Mouse (Mus musculus): ENCODE data around the gene Tas2r144. TPM values are rescaled to one million over a fixed set of nuclear protein-coding genes. Genes with fewer than 3 reads are reported as not detected.
A peak's percentile ranks its signal among the peaks of the same experiment; 100 is the strongest.

Gene Tas2r144
- polyA plus RNA-seq (2015; fragmentation: Nextera tagmentation; extraction: Ambion mirVana) = not detected in 2 replicates

DNA sequence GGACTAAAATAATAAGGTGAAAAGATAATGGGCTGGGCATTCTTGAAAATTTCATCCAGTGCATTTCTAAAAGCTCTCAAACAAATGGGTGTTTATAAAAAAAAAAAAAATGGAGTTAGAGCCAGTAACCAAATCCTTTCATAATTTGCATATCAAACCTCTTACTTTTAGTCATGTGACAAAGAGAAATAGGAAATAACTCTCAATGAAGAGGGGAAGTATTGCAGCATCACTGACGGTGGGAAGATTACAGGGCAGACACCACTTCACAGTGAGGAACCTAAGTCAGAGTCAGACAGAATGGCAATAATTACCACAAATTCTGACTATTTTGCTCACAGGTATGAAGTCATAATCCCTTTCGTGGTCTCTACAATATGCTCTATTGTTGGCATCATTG is at the start of gene Tas2r144:
TSS of gene Tas2r144 (plus strand) at position 301 of the 400 bp plus-strand sequence.
- DNase-seq (no peak), ATAC-seq (no peak)
- Histone ChIP-seq H3K4me1 (ENCODE audit: insufficient read depth) (no peaks in the 10 kb centered on the region), H3K4me3 (ENCODE audit: low read depth, low read length) (no peak within 1 kb of the TSS), H3K9ac (replicated peaks) (no peak within 1 kb of the TSS), H3K27ac (ENCODE audit: low read depth) (no peak within 1 kb of the TSS), H3K27me3 (ENCODE audit: insufficient read depth, low read length) (no peaks in the 10 kb centered on the region), H3K9me3 (ENCODE audit: low read length) (no peaks in the 10 kb centered on the region), H3K4me2 (ENCODE audit: low read depth, low read length) (no peak within 1 kb of the TSS), H3K36me3 (replicated peaks; ENCODE audit: insufficient read depth, low read length) (no peaks in the 10 kb centered on the region)
- TF ChIP-seq CTCF (IDR thresholded peaks at IDR 0.05; ENCODE audit: low read depth) (no peak), EP300 (IDR thresholded peaks at IDR 0.05; ENCODE audit: low read depth) (no peak)
- 48% methylated on average over 2 of the region's 2 CpGs for WGBS (ENCODE audit: insufficient replicate concordance)

DNA sequence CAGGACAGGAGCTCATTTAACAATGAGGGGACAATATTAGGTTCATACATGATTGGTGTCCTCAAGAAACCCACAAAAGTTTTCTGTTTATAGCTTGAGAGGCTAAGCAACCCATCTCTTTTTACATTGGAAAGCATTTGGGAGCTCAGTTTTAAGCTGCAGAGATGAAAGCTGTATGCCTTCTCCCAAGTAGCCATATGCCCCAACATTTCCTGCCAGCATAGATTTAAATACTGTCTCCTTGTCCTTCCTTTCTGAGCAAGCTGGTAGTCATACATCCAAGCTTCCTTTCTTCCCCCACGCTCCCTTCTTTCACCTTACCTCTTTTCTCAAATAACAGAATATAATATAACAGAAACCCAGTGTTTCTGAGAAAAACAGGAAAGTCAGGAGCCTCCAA is 32.7 kb upstream of the Tas2r144 start:
- Histone ChIP-seq H3K4me1 (ENCODE audit: insufficient read depth) (no peaks in the 10 kb centered on the region), H3K27me3 (ENCODE audit: insufficient read depth, low read length) (no peaks in the 10 kb centered on the region), H3K4me2 (ENCODE audit: low read depth, low read length) (no peak overlapping the region), H3K4me3 (ENCODE audit: low read depth, low read length) (no peak overlapping the region), H3K9ac (replicated peaks) (no peak overlapping the region), H3K27ac (ENCODE audit: low read depth) (no peak overlapping the region), H3K9me3 (ENCODE audit: low read length) (no peaks in the 10 kb centered on the region), H3K36me3 (replicated peaks; ENCODE audit: insufficient read depth, low read length) (no peaks in the 10 kb centered on the region)
- ATAC-seq = no peak
- no peak for TF ChIP-seq EP300 (IDR thresholded peaks at IDR 0.05; ENCODE audit: low read depth)
- no peak for TF ChIP-seq CTCF (IDR thresholded peaks at IDR 0.05; ENCODE audit: low read depth)
- WGBS (ENCODE audit: insufficient replicate concordance) = 62% methylated on average over 1 of the region's 1 CpGs
- DNase-seq = no peak

DNA sequence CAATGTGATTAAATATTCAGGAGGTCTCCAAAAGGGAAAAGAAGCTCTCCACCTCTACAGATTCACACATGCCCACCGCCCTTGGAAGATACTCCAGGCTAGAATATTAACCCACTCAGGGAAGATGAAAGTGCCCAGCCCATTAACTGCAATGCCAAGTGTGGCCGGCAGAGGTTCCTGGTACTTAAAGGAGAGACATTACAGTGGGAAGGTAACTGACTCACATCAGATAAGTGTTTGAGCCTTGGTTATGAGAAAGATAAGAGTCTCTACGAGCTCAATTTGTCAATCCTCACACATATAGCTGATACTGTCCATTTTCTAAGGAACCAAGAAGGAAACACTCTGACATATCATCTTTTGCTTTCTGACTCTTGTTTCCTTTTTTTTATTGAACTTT is 28.9 kb upstream of the Tas2r144 start:
- no peak overlapping the region for H3K4me3 ChIP-seq (ENCODE audit: low read depth, low read length)
- no peak overlapping the region for H3K27ac ChIP-seq (ENCODE audit: low read depth)
- H3K9ac ChIP-seq (replicated peaks) = no peak overlapping the region
- H3K36me3 ChIP-seq (replicated peaks; ENCODE audit: insufficient read depth, low read length) = no peaks in the 10 kb centered on the region
- H3K4me1 ChIP-seq (ENCODE audit: insufficient read depth) = no peaks in the 10 kb centered on the region
- 33% methylated on average over 3 of the region's 3 CpGs for WGBS (ENCODE audit: insufficient replicate concordance)
- DNase-seq (no peak), ATAC-seq (no peak)
- no peak for TF ChIP-seq CTCF (IDR thresholded peaks at IDR 0.05; ENCODE audit: low read depth)
- TF ChIP-seq EP300 (IDR thresholded peaks at IDR 0.05; ENCODE audit: low read depth) = no peak
- no peaks in the 10 kb centered on the region for H3K9me3 ChIP-seq (ENCODE audit: low read length)
- H3K27me3 ChIP-seq (ENCODE audit: insufficient read depth, low read length) = no peaks in the 10 kb centered on the region
- no peak overlapping the region for H3K4me2 ChIP-seq (ENCODE audit: low read depth, low read length)

- H3K4me3 ChIP-seq (ENCODE audit: low read depth, low read length) = no peak overlapping the region
- TF ChIP-seq EP300 (IDR thresholded peaks at IDR 0.05; ENCODE audit: low read depth) (no peak), CTCF (IDR thresholded peaks at IDR 0.05; ENCODE audit: low read depth) (0 out of 2 replicates have a peak, but pooled peaks have one; percentile 14)
- H3K27me3 ChIP-seq (ENCODE audit: insufficient read depth, low read length) = no peaks in the 10 kb centered on the region
- no peaks in the 10 kb centered on the region for H3K9me3 ChIP-seq (ENCODE audit: low read length)
- no peak overlapping the region for H3K4me2 ChIP-seq (ENCODE audit: low read depth, low read length)
- ATAC-seq (no peak), DNase-seq (no peak)
- H3K9ac ChIP-seq (replicated peaks) = no peak overlapping the region
- H3K4me1 ChIP-seq (ENCODE audit: insufficient read depth) = no peaks in the 10 kb centered on the region
- no peaks in the 10 kb centered on the region for H3K36me3 ChIP-seq (replicated peaks; ENCODE audit: insufficient read depth, low read length)
- WGBS (ENCODE audit: insufficient replicate concordance) = 31% methylated on average over 3 of the region's 3 CpGs
- H3K27ac ChIP-seq (ENCODE audit: low read depth) = no peak overlapping the region
Measured at GRCm38 (mm10) chr6:42197710-42198109, 17.4 kb upstream of the Tas2r144 start.

DNA sequence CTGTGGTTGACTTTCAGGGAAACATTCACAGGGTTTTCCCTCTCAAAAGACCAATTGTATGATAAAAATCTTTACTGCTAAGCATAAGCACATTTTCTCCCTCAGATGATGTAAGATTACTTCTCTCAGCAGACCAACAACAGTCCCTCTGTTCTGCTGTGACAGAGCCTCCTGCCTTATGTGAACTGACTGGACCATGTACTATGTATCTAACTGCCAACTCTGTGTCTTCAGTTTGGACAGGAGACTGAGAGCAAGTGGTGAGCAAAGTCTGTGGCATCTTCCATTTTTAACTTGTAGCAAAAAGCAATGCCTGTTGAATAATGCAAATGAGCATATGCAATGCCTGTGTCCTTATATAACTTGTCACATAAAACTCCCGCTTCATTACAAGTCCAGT is 15.6 kb upstream of the Tas2r144 start:
- 67% methylated on average over 1 of the region's 1 CpGs for WGBS (ENCODE audit: insufficient replicate concordance)
- TF ChIP-seq EP300 (IDR thresholded peaks at IDR 0.05; ENCODE audit: low read depth) = no peak
- no peak for TF ChIP-seq CTCF (IDR thresholded peaks at IDR 0.05; ENCODE audit: low read depth)
- Histone ChIP-seq H3K9ac (replicated peaks) (no peak overlapping the region), H3K4me3 (ENCODE audit: low read depth, low read length) (no peak overlapping the region), H3K4me2 (ENCODE audit: low read depth, low read length) (no peak overlapping the region), H3K9me3 (ENCODE audit: low read length) (no peaks in the 10 kb centered on the region), H3K27ac (ENCODE audit: low read depth) (no peak overlapping the region), H3K27me3 (ENCODE audit: insufficient read depth, low read length) (no peaks in the 10 kb centered on the region), H3K4me1 (ENCODE audit: insufficient read depth) (no peaks in the 10 kb centered on the region), H3K36me3 (replicated peaks; ENCODE audit: insufficient read depth, low read length) (no peaks in the 10 kb centered on the region)
- DNase-seq = no peak
- ATAC-seq = no peak

DNA sequence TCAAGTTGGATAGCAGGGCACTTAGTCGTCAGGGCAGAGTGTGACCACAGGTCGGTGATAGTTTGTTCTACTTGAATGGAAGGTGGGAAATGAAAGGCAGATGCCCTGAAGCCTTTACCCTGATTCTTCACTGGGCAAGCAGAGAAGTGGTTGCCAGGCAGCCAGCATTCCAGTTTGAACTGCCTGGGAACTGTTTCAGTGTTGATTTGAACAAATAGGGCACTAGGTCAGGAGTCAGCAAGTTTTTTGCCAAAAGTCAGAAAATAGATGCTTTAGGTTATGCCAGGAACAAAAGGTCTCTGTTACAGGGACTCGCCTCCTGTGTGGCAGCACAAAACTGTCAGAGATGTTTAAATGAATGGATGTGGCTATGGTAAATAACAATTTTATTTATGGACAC is 7.2 kb downstream of the Tas2r144 start:
- H3K27ac ChIP-seq (ENCODE audit: low read depth) = no peak overlapping the region
- H3K4me1 ChIP-seq (ENCODE audit: insufficient read depth) = no peaks in the 10 kb centered on the region
- no peak for TF ChIP-seq CTCF (IDR thresholded peaks at IDR 0.05; ENCODE audit: low read depth)
- TF ChIP-seq EP300 (IDR thresholded peaks at IDR 0.05; ENCODE audit: low read depth) = no peak
- H3K4me2 ChIP-seq (ENCODE audit: low read depth, low read length) = no peak overlapping the region
- peak; percentile 29 for DNase-seq
- no peak overlapping the region for H3K9ac ChIP-seq (replicated peaks)
- H3K27me3 ChIP-seq (ENCODE audit: insufficient read depth, low read length) = no peaks in the 10 kb centered on the region
- no peaks in the 10 kb centered on the region for H3K36me3 ChIP-seq (replicated peaks; ENCODE audit: insufficient read depth, low read length)
- WGBS (ENCODE audit: insufficient replicate concordance) = 66% methylated on average over 3 of the region's 3 CpGs
- H3K9me3 ChIP-seq (ENCODE audit: low read length) = no peaks in the 10 kb centered on the region
- ATAC-seq = peak; percentile 89
- H3K4me3 ChIP-seq (ENCODE audit: low read depth, low read length) = no peak overlapping the region

DNA sequence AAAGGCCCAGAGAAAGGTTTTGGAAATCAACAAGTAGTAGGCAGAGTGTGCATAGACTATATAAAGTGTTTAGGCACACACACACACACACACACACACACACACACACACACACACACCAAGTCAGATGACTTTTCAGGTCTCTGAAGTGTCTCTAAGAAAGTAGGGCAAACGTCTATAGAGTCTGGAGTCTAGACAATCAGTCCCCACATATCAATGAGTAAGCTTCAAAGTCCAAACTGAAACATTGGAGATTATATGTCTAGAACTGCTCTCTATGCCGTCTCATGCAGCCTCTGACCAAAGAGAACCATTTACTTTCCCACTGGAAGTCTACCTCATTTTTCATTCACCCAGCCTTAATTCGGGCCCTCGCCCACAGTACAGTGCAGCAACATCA is 9.9 kb downstream of the Tas2r144 start:
- TF ChIP-seq EP300 (IDR thresholded peaks at IDR 0.05; ENCODE audit: low read depth) = no peak
- no peak for TF ChIP-seq CTCF (IDR thresholded peaks at IDR 0.05; ENCODE audit: low read depth)
- Histone ChIP-seq H3K4me1 (ENCODE audit: insufficient read depth) (no peaks in the 10 kb centered on the region), H3K4me2 (ENCODE audit: low read depth, low read length) (no peak overlapping the region), H3K36me3 (replicated peaks; ENCODE audit: insufficient read depth, low read length) (no peaks in the 10 kb centered on the region), H3K27me3 (ENCODE audit: insufficient read depth, low read length) (no peaks in the 10 kb centered on the region), H3K9me3 (ENCODE audit: low read length) (no peaks in the 10 kb centered on the region), H3K9ac (replicated peaks) (no peak overlapping the region), H3K4me3 (ENCODE audit: low read depth, low read length) (no peak overlapping the region), H3K27ac (ENCODE audit: low read depth) (no peak overlapping the region)
- DNase-seq (no peak), ATAC-seq (no peak)
- WGBS (ENCODE audit: insufficient replicate concordance) = 57% methylated on average over 4 of the region's 4 CpGs
